Mouse (Mus musculus) kidney, embryonic 16.5 days (tissue): Measurements from ENCODE around the gene Rab11fip3. TPM values are rescaled to one million over a fixed set of nuclear protein-coding genes. Genes with fewer than 3 reads are reported as not detected.

Source experiments
- ATAC-seq: fragments of 200-750 bp; cut with Nextera tagmentation; 2 replicates; pipeline ENCODE4 v1.8.0; 2017; ENCODE audit warnings: moderate TSS enrichment; ENCODE audit not compliant: low FRiP score, low TSS enrichment
- H3K27ac ChIP-seq: fragments of 300-500 bp; sonication (generic); 2 replicates; pipeline ENCODE4 v1.5.1; 2014; ENCODE audit warnings: low read length
- H3K27me3 ChIP-seq: fragments of 300-500 bp; sonication (generic); 2 replicates; pipeline ENCODE4 v1.6.1; 2014; ENCODE audit warnings: low read length, control low read depth, mixed read lengths; ENCODE audit not compliant: insufficient read depth
- H3K36me3 ChIP-seq: fragments of 300-500 bp; sonication (generic); 2 replicates; pipeline ENCODE4 v1.6.1; 2014; ENCODE audit warnings: low read length, control low read depth, mixed read lengths; ENCODE audit not compliant: insufficient read depth
- H3K4me1 ChIP-seq: fragments of 300-500 bp; sonication (generic); 2 replicates; pipeline ENCODE4 v1.6.1; 2014; ENCODE audit warnings: low read length, control low read depth, mixed read lengths; ENCODE audit not compliant: insufficient read depth
- H3K4me2 ChIP-seq: fragments of 300-500 bp; sonication (generic); replicated peaks from 2 replicates; pipeline ENCODE4 v1.6.1; 2014; ENCODE audit warnings: low read depth, low read length
- H3K4me3 ChIP-seq: fragments of 300-500 bp; sonication (generic); 2 replicates; pipeline ENCODE4 v1.5.1; 2014; ENCODE audit warnings: mild to moderate bottlenecking, low read length
- H3K9ac ChIP-seq: fragments of 300-500 bp; sonication (generic); replicated peaks from 2 replicates; pipeline ENCODE4 v1.6.1; 2014; ENCODE audit warnings: low read length
- H3K9me3 ChIP-seq: fragments of 300-500 bp; sonication (generic); 2 replicates; pipeline ENCODE4 v1.6.1; 2016; ENCODE audit warnings: low read length, control low read depth
- WGBS: fragments of 180-500 bp; shearing (Covaris S2); extraction: QIAGEN DNeasy Blood & Tissue Kit; methylation state at CpG from one replicate; pipeline ENCODE4 v1.1.7; 2014; 5-methylcytosine and 5-hydroxymethylcytosine counted together
- polyA plus RNA-seq: library from polyadenylated mRNA; unstranded; fragments of >200 nt; fragmentation: Nextera tagmentation; extraction: Ambion mirVana; gene quantifications from 2 replicates; pipeline ENCODE4 v1.2.1, GENCODE M21; 2015

Rab11fip3 gene
- polyA plus RNA-seq, 1 experiment from 2014 or later, result 41.0 TPM

DNA sequence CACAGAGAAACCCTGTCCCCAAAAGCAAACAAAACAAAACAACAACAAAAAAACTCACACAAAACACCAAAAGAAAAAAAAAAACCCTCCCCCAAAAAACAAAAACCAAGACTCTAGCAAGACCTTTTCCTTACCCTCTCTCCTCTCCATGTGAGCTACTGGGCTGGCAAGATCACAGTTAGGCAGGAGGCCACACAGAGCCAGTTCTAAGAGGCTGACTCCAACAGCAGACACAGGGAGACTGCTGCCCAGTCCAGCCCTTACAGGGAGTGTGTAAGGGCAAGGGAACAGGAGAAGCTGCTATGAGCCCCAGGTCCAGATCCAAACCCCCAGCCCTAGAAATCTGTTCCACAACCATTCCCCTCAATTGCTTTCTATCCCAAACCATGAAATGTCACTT lies 61.0 kb downstream of the Rab11fip3 start:
- Histone ChIP-seq H3K4me3 (no peak overlapping the region), H3K9me3 (no peaks in the 10 kb centered on the region), H3K4me2 (no peak overlapping the region), H3K9ac (0 out of 2 replicates have a peak overlapping the region, but pooled peaks have one; percentile 39), H3K36me3 (peaks cover 13% of the 10 kb centered on the region; the same call in 1 of the 2 replicates), H3K4me1 (peaks cover 10% of the 10 kb centered on the region), H3K27ac (peak overlapping the region; percentile 51; the same call in 1 of the 2 replicates), H3K27me3 (no peaks in the 10 kb centered on the region)
- no peak for ATAC-seq

DNA sequence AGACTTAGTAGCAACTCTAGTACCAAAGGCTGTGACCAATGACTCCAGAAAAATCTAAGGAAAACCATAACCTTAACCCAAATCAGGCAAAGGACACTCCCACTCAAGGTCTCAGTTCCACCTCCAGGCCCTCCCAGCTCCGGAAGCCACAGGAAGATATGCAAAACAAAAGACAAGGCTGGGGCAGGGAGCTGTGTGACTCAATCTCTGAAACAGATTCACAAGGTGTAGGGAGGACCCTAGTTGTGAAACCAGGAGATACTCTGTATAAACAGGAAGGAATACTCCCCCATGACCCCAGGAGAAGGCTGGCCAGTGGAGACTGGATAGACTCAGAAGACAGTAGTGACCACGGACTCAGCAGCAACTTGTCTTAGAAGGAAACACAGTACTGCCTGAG lies 61.7 kb downstream of the Rab11fip3 start:
- H3K4me2 ChIP-seq, result no peak overlapping the region
- H3K36me3 ChIP-seq, result peaks cover 15% of the 10 kb centered on the region; the same call in 1 of the 2 replicates
- H3K4me1 ChIP-seq, result peaks cover 10% of the 10 kb centered on the region
- no peak for ATAC-seq
- no peak overlapping the region for H3K4me3 ChIP-seq
- no peaks in the 10 kb centered on the region for H3K27me3 ChIP-seq
- WGBS, result 36% methylated on average over 2 of the region's 2 CpGs
- H3K27ac ChIP-seq, result peak overlapping the region; percentile 51
- no peak overlapping the region; the same call in 1 of the 2 replicates for H3K9ac ChIP-seq
- H3K9me3 ChIP-seq, result no peaks in the 10 kb centered on the region

DNA sequence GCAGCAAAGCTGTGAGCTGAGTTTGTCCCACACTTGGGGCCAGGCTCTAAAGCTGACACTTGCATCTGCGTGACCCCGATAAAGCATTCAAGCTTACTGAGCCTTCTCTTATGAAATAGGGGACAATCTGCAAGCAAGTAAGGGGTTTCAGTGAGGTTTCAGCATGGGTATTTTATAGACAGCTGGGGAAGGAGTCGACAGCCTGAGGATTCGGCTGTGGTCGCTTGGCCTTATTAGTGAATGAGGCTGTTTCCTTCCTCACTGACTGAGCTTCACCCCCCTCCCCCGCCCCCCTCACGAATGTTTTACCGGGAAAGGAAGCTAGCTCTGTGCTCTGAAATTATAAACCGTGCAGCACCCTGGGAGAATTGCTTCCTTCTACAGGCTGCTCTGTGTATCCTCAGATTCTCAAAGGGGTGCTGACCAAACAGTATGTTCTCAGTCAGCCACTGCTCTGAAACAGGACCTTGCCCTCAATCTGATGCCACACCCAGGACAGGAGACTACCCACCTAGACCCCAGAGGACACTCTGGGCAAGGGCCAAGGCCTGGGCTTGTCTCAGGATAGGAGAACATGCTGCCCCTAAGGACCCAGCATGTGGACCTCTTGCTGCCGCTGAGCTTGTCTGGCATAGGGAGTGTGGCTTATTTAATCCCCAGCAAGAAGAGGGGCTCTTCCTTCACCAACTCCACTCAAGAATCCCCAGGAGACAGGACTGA lies 63.5 kb downstream of the Rab11fip3 start:
- 0 out of 2 replicates have a peak overlapping the region, but pooled peaks have one; percentile 13 for H3K9ac ChIP-seq
- no peak overlapping the region for H3K4me3 ChIP-seq
- H3K4me2 ChIP-seq, result no peak overlapping the region
- no peak for ATAC-seq
- 64% methylated on average over 10 of the region's 10 CpGs for WGBS
- H3K27ac ChIP-seq, result 0 out of 2 replicates have a peak overlapping the region, but pooled peaks have one; percentile 25
- H3K4me1 ChIP-seq, result peaks cover 4% of the 10 kb centered on the region
- no peaks in the 10 kb centered on the region for H3K9me3 ChIP-seq
- H3K36me3 ChIP-seq, result peaks cover 23% of the 10 kb centered on the region; the same call in 1 of the 2 replicates
- no peaks in the 10 kb centered on the region for H3K27me3 ChIP-seq

DNA sequence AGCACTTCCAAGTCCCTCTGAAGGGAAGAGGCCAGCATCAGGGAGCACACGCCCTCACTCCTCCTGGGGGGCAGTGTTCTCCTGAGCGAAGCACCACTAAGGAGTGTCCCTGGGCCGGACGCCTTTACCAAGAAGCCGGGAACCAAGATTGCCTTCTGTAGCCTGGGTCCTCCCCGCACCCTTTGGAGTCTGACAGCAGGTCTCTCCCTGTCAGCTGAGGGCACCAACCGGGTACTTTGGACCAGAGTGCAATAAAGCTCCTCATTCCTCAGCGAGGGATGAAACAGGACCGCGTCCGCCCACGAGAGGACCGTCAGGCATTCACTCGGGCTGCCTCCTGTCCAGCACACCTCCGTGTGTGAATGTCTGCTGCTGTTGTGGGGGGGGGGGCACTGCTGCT lies 64.6 kb downstream of the Rab11fip3 start:
- no peaks in the 10 kb centered on the region for H3K9me3 ChIP-seq
- no peak overlapping the region for H3K9ac ChIP-seq
- H3K27me3 ChIP-seq, result no peaks in the 10 kb centered on the region
- H3K4me2 ChIP-seq, result no peak overlapping the region
- no peak overlapping the region for H3K4me3 ChIP-seq
- no peak overlapping the region for H3K27ac ChIP-seq
- peaks cover 23% of the 10 kb centered on the region; the same call in 1 of the 2 replicates for H3K36me3 ChIP-seq
- no peak for ATAC-seq
- H3K4me1 ChIP-seq, result peaks cover 4% of the 10 kb centered on the region
- 85% methylated on average over 15 of the region's 15 CpGs for WGBS

DNA sequence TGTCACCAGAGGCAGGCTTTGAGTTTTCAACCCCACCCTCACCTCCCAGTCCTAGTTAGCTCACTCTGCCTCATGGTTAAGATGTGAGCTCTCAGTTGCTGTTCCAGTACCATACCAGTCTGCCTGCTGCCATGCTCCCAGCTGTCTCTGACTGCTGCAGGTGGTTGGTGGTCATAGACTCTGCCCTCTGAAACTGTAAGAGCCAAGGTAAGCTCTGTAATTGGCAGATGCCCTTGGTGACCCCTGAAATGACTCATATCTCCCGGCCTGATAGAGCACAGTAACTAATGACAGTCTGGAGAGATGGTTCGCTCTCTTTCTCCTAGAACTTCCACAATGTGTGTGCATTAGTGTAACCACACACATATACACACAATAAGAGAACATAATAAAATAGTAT lies 65.5 kb downstream of the Rab11fip3 start:
- Histone ChIP-seq H3K9me3 (no peaks in the 10 kb centered on the region), H3K4me3 (no peak overlapping the region), H3K36me3 (peaks cover 23% of the 10 kb centered on the region; the same call in 1 of the 2 replicates), H3K4me1 (peaks cover 4% of the 10 kb centered on the region), H3K27ac (no peak overlapping the region), H3K27me3 (no peaks in the 10 kb centered on the region), H3K4me2 (no peak overlapping the region), H3K9ac (no peak overlapping the region)
- WGBS, result 89% methylated on average over 2 of the region's 2 CpGs
- ATAC-seq, result no peak

DNA sequence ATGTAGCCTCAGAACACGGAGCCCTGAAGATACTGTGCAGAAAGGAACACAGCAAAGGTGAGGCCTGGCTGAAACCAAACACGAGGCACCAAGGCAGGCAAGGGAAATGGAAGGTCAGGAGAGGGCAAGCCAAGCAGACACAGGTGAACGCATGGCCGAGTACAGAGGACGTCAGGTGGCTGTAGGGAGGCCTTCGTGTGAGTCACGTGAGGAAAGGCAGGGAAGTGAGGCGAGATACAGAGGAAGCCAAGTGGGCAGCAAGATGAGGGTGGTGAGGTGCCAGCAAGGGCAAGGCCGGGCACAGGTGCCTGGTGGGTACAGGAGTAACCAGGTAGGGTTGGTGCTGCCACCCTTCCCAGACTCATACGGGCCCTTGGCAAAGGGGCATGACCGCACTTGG lies 70.9 kb downstream of the Rab11fip3 start:
- peak; percentile 42; the same call in 1 of the 2 replicates for ATAC-seq
- Histone ChIP-seq H3K4me2 (no peak overlapping the region), H3K27ac (no peak overlapping the region), H3K4me1 (no peaks in the 10 kb centered on the region), H3K27me3 (no peaks in the 10 kb centered on the region), H3K36me3 (peaks cover 25% of the 10 kb centered on the region), H3K4me3 (no peak overlapping the region), H3K9me3 (no peaks in the 10 kb centered on the region), H3K9ac (no peak overlapping the region)
- 54% methylated on average over 11 of the region's 11 CpGs for WGBS

DNA sequence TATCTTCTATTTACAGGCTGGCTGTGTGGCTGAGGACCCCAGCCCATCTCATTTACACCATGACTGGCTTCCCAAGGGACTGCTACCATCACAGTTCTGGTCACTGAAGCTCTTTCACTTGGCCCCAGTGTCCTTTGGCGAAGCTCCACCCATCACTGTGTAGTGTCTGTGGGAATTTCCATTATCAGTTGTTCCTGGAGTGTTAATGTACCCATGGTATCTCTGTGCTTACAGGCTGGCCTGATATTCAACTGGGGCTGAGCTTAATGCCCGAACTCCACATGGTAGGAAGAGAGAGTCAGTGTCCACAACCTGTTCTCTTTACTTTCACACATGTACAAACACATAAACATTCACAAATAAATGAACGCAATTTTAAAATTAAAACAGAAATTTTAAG lies 75.9 kb downstream of the Rab11fip3 start:
- H3K4me2 ChIP-seq, result no peak overlapping the region

DNA sequence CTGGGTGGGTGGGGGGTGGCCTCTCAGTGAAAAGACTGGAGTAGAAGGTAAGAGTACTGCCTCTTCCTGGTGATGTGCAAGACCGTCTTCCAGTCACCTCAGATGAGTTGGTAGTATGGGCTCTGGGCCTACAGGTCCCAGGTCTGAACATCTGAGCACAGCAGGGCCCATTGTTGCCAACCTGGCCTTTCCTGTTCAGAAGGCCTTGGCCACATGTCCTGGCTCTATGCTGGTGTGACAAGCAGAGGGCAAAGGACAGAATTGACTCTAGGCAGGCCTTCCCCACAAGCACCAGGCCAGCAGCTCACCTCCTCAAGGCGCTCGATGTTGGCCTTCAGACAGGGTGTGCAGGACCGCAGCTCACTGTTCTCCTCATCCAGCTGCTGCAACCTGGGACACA lies 77.1 kb downstream of the Rab11fip3 start:
- Histone ChIP-seq H3K9ac (no peak overlapping the region), H3K36me3 (peaks cover 38% of the 10 kb centered on the region), H3K27me3 (no peaks in the 10 kb centered on the region), H3K4me2 (no peak overlapping the region), H3K4me3 (no peak overlapping the region), H3K4me1 (no peaks in the 10 kb centered on the region), H3K9me3 (no peaks in the 10 kb centered on the region), H3K27ac (no peak overlapping the region)
- 92% methylated on average over 4 of the region's 4 CpGs for WGBS
- no peak for ATAC-seq

More for the DNA sequence above, 75.9 kb downstream of the Rab11fip3 start:
- Histone ChIP-seq H3K27me3 (no peaks in the 10 kb centered on the region), H3K4me3 (no peak overlapping the region), H3K4me1 (no peaks in the 10 kb centered on the region), H3K9me3 (no peaks in the 10 kb centered on the region), H3K9ac (no peak overlapping the region), H3K27ac (no peak overlapping the region), H3K36me3 (peaks cover 41% of the 10 kb centered on the region)
- no peak for ATAC-seq
- WGBS, result 91% methylated on average over 3 of the region's 3 CpGs

DNA sequence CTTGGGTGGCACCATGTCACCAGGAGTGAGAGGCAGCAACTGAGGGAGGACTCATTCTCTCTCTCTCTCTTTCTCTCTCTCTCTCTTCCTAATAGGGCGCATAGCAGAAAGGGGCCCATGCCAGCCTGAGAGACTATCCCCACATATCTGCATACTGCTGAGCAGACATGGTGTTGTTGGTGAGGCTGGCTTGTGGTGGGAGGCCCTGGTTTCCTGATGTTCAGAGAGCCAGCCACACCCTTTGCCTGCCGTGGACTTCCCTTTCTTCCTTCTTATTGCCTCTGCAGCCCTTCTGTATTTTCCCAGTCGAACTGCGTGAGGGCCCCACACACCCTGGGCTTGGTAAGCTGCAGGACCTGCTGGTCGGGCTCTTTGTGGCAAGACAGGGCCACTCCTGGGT lies 79.0 kb downstream of the Rab11fip3 start:
- Histone ChIP-seq H3K9ac (no peak overlapping the region), H3K36me3 (peaks cover 38% of the 10 kb centered on the region), H3K27me3 (no peaks in the 10 kb centered on the region), H3K4me1 (no peaks in the 10 kb centered on the region), H3K27ac (no peak overlapping the region), H3K4me2 (no peak overlapping the region), H3K9me3 (no peaks in the 10 kb centered on the region), H3K4me3 (no peak overlapping the region)
- no peak for ATAC-seq
- WGBS, result 87% methylated on average over 5 of the region's 5 CpGs
